Mouse (Mus musculus): Measurements from ENCODE around the gene Adam33. TPM values are rescaled to one million over a fixed set of nuclear protein-coding genes. Genes with fewer than 3 reads are reported as not detected.

Adam33 gene
- polyA plus RNA-seq, 1 experiment from 2014 or later, result 8.1 TPM

GRCm38 (mm10) chr2:131009123-131009522 is 54.5 kb downstream of the Adam33 start:
- Histone ChIP-seq H3K9me3 (no peaks in the 10 kb centered on the region), H3K27me3 (no peaks in the 10 kb centered on the region), H3K36me3 (peaks cover 11% of the 10 kb centered on the region; the same call in 1 of the 2 replicates), H3K4me2 (no peak overlapping the region), H3K9ac (no peak overlapping the region), H3K4me1 (no peaks in the 10 kb centered on the region), H3K4me3 (no peak overlapping the region), H3K27ac (no peak overlapping the region)
- no peak for ATAC-seq (ENCODE audit: borderline replicate concordance, extremely low read depth, low FRiP score, low TSS enrichment)
- 87% methylated on average over 2 of the region's 2 CpGs for WGBS

Small RNAs within 50 kb of the gene (microRNA-seq; reads per million reads assigned to microRNA genes)
- not detected for gene Mir6973b

Other genes starting within 250 kb of the Adam33 start
- 26.2 and 29.0 TPM in 2 replicates for gene 4930402H24Rik, start 157.4 kb downstream of the Adam33 start, polyA plus RNA-seq (2015; fragmentation: Nextera tagmentation; extraction: Ambion mirVana)
- 5.4 and 5.5 TPM in 2 replicates for gene Atrn, start 157.3 kb downstream of the Adam33 start, polyA plus RNA-seq (2015; fragmentation: Nextera tagmentation; extraction: Ambion mirVana)
- 12.5 and 12.9 TPM in 2 replicates for gene Gfra4, start 20.7 kb downstream of the Adam33 start, polyA plus RNA-seq (2015; fragmentation: Nextera tagmentation; extraction: Ambion mirVana)
- gene Siglec1, start 23.0 kb upstream of the Adam33 start, polyA plus RNA-seq (2015; fragmentation: Nextera tagmentation; extraction: Ambion mirVana), result 0.44 and 0.47 TPM in 2 replicates
- 15.0 and 16.5 TPM in 2 replicates for gene Hspa12b, start 63.5 kb upstream of the Adam33 start, polyA plus RNA-seq (2015; fragmentation: Nextera tagmentation; extraction: Ambion mirVana)
- not detected in 2 replicates for gene Gm11037, start 69.7 kb upstream of the Adam33 start, polyA plus RNA-seq (2015; fragmentation: Nextera tagmentation; extraction: Ambion mirVana)
- gene 1700037H04Rik, start 96.3 kb upstream of the Adam33 start, polyA plus RNA-seq (2015; fragmentation: Nextera tagmentation; extraction: Ambion mirVana), result 60.4 and 61.5 TPM in 2 replicates
- gene Cenpb, start 116.3 kb upstream of the Adam33 start, polyA plus RNA-seq (2015; fragmentation: Nextera tagmentation; extraction: Ambion mirVana), result 12.6 and 14.1 TPM in 2 replicates
- gene Cdc25b, start 123.1 kb upstream of the Adam33 start, polyA plus RNA-seq (2015; fragmentation: Nextera tagmentation; extraction: Ambion mirVana), result 56.1 and 58.4 TPM in 2 replicates
- 5.0 and 5.8 TPM in 2 replicates for gene Spef1, start 123.5 kb upstream of the Adam33 start, polyA plus RNA-seq (2015; fragmentation: Nextera tagmentation; extraction: Ambion mirVana)
- 22.6 and 27.0 TPM in 2 replicates for gene Ap5s1, start 143.3 kb upstream of the Adam33 start, polyA plus RNA-seq (2015; fragmentation: Nextera tagmentation; extraction: Ambion mirVana)
- gene Mavs, start 170.2 kb upstream of the Adam33 start, polyA plus RNA-seq (2015; fragmentation: Nextera tagmentation; extraction: Ambion mirVana), result 18.5 and 19.7 TPM in 2 replicates
- 37.5 and 39.6 TPM in 2 replicates for gene Pank2, start 198.7 kb upstream of the Adam33 start, polyA plus RNA-seq (2015; fragmentation: Nextera tagmentation; extraction: Ambion mirVana)

All from lung, embryonic 15.5 days (tissue).